Mouse (Mus musculus): ENCODE measurements around the gene Zmynd8. TPM values are rescaled to one million over a fixed set of nuclear protein-coding genes. Genes with fewer than 3 reads are reported as not detected.

Zmynd8 gene
- polyA plus RNA-seq, 1 experiment, result 27.9 TPM

GRCm38 (mm10) chr2:165880501-165881182, 18.2 kb downstream of the Zmynd8 start:
- no peak for DNase-seq (ENCODE audit: low read depth)

- no peak for DNase-seq (ENCODE audit: low read depth)
These were observed 19.2 kb downstream of the Zmynd8 start for GRCm38 (mm10) chr2:165879403-165880178.

- no peak for DNase-seq (ENCODE audit: low read depth)
These were observed 19.9 kb downstream of the Zmynd8 start for GRCm38 (mm10) chr2:165878907-165879361.

- DNase-seq (ENCODE audit: low read depth), result no peak
These were observed 20.7 kb downstream of the Zmynd8 start for GRCm38 (mm10) chr2:165878021-165878585.

- DNase-seq (ENCODE audit: low read depth), result no peak
These were observed 21.6 kb downstream of the Zmynd8 start for GRCm38 (mm10) chr2:165877180-165877579.

GRCm38 (mm10) chr2:165876201-165876918, 22.5 kb downstream of the Zmynd8 start:
- DNase-seq (ENCODE audit: low read depth), result no peak

- no peak for DNase-seq (ENCODE audit: low read depth)
These were observed 23.3 kb downstream of the Zmynd8 start for GRCm38 (mm10) chr2:165875406-165875955.

- no peak for DNase-seq (ENCODE audit: low read depth)
These were observed 24.1 kb downstream of the Zmynd8 start for GRCm38 (mm10) chr2:165874461-165875339.

- DNase-seq (ENCODE audit: low read depth), result no peak
These were observed 25.0 kb downstream of the Zmynd8 start for GRCm38 (mm10) chr2:165873777-165874176.

- DNase-seq (ENCODE audit: low read depth), result no peak
These were observed 25.6 kb downstream of the Zmynd8 start for GRCm38 (mm10) chr2:165873196-165873595.

GRCm38 (mm10) chr2:165869257-165869656, 29.6 kb downstream of the Zmynd8 start:
- no peak for DNase-seq (ENCODE audit: low read depth)

- no peak for DNase-seq (ENCODE audit: low read depth)
These were observed 30.2 kb downstream of the Zmynd8 start for GRCm38 (mm10) chr2:165868522-165869175.

GRCm38 (mm10) chr2:165867549-165867948, 31.3 kb downstream of the Zmynd8 start:
- DNase-seq (ENCODE audit: low read depth), result no peak

- DNase-seq (ENCODE audit: low read depth), result no peak
These were observed 31.8 kb downstream of the Zmynd8 start for GRCm38 (mm10) chr2:165866951-165867387.

GRCm38 (mm10) chr2:165866412-165866811, 32.4 kb downstream of the Zmynd8 start:
- DNase-seq (ENCODE audit: low read depth), result no peak

- DNase-seq (ENCODE audit: low read depth), result no peak
These were observed 34.0 kb downstream of the Zmynd8 start for GRCm38 (mm10) chr2:165864769-165865168.

GRCm38 (mm10) chr2:165861683-165862594, 36.9 kb downstream of the Zmynd8 start:
- DNase-seq (ENCODE audit: low read depth), result no peak

GRCm38 (mm10) chr2:165860962-165861682, 37.7 kb downstream of the Zmynd8 start:
- no peak for DNase-seq (ENCODE audit: low read depth)
